Comparison of ENCODE assay signal across 13 mouse cellular contexts in the genomic region with DNA sequence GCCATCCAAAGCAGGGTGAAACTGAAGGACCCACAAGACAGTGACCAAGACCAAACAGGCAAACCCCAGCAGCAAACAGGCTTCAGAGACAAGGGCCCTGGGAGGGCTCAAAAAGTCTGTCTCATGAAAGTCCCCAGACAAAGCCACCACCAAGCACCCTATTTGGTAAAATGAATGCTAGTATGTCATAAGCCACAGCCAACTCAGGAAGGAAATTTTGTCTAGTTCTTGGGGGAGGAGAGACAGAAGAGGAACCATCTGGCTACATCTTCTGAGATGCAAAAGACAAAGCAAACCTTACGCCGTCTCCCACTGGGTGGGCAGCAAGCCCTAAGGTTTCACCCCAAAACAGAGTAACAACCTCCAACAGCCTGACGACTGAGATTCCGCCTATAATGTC. TPM values are rescaled to one million over a fixed set of nuclear protein-coding genes. Genes with fewer than 3 reads are reported as not detected.
DNase-seq lines count a peak whose midpoint lies in the region; ATAC-seq lines count a peak whose summit lies in the region.
"Had no signal": no experiment of that assay in that cellular context is flagged by ENCODE, and none has a peak within 500 bp of the region (broad histone marks: within the 10 kb centered on the region; RNA-seq: fewer than 3 reads in every experiment).

No protein-coding gene starts in this region.

- DNase-seq in frontal cortex, postnatal 10 days (ENCODE audit: low spot score in 2 of 2): no peak
- DNase-seq in lung, postnatal 25 days (ENCODE audit: low spot score): peak; percentile 52
- DNase-seq in lung, postnatal 4 days: no peak
- DNase-seq in thymus, postnatal 10 days (ENCODE audit: low spot score in 2 of 2): peak; percentile 41 to 42
- DNase-seq in adrenal gland, adult (ENCODE audit: inconsistent age in 2 of 2, low spot score in 1 of 2): no peak
- DNase-seq in urinary bladder, adult 2 months (ENCODE audit: low spot score): no peak
- DNase-seq: cerebellum, adult 11 months; heart, postnatal 36 days; kidney, postnatal 4 days had no signal

- peak; percentile 41; the same call in 1 of the 2 replicates for ATAC-seq in frontal cortex, adult (ENCODE audit: low TSS enrichment)
- peak; percentile 61 for ATAC-seq in inflammation-experienced regulatory T-cells, adult 6 months

RNA-seq across cellular contexts. Expression of gene Myh9, which starts 36.3 kb away (rescaled TPM):
- 100 to 1,000 TPM; 218 to 293 (median 259) TPM for polyA plus RNA-seq in inflammation-experienced regulatory T-cells, adult 6 months (2017; shearing (Covaris generic))
- 95.0 and 151 TPM in 2 replicates for polyA plus RNA-seq in urinary bladder, adult 2 months (2012; rRNA removed)

RNA-seq across cellular contexts. Expression of gene Apol8, which starts 48.9 kb away (rescaled TPM):
- polyA plus RNA-seq in inflammation-experienced regulatory T-cells, adult 6 months (2017; shearing (Covaris generic)): 1 to 10 TPM in 1 of 3 experiments, not detected in 2; 1.2 TPM
- polyA plus RNA-seq in urinary bladder, adult 2 months (2012; rRNA removed): 0.29 and 0.72 TPM in 2 replicates
- polyA plus RNA-seq: limb, embryonic 13.5 days; neural tube, embryonic 13.5 days had no signal

Comparison
In these comparisons a context has a peak if more than half of its experiments do, and no peak if none do; other contexts are left out.
1. DNase-seq: peak in lung, postnatal 25 days (single experiment) and thymus, postnatal 10 days (2 of 2); none in frontal cortex, postnatal 10 days (0 of 2), lung, postnatal 4 days (0 of 2), adrenal gland, adult (0 of 2) and urinary bladder, adult 2 months (single experiment).